8 mouse cellular contexts compared by ENCODE assay signal in genomic region chr8:123858574-123858940, GRCm38 (mm10). TPM values are rescaled to one million over a fixed set of nuclear protein-coding genes. Genes with fewer than 3 reads are reported as not detected.
A peak's percentile ranks its signal among the peaks of the same experiment; 100 is the strongest.
DNase-seq lines count a peak whose midpoint lies in the region; ATAC-seq and TF ChIP-seq lines count a peak whose summit lies in the region.

No protein-coding gene starts in this region.

- DNase-seq in heart, adult 11 months: no peak
- peak; percentile 45 for DNase-seq in liver
- DNase-seq in frontal cortex, postnatal 36 days (ENCODE audit: low spot score in 2 of 2): no peak
- DNase-seq in layer of hippocampus, postnatal 10 days (ENCODE audit: low spot score in 2 of 2): no peak

- H3K4me2 ChIP-seq in heart, embryonic 12.5 days: peak overlapping the region; percentile 91
- peak overlapping the region; percentile 82 for H3K4me2 ChIP-seq in forebrain, embryonic 16.5 days (ENCODE audit: low read length)
- peak overlapping the region; percentile 55 for H3K4me2 ChIP-seq in midbrain, embryonic 16.5 days (ENCODE audit: low read length)

- H3K36me3 ChIP-seq in heart, embryonic 12.5 days: no peaks in the 10 kb centered on the region
- H3K36me3 ChIP-seq in forebrain, embryonic 16.5 days (ENCODE audit: control insufficient read depth, insufficient read depth): no peaks in the 10 kb centered on the region
- H3K36me3 ChIP-seq in midbrain, embryonic 16.5 days (ENCODE audit: control insufficient read depth, insufficient read depth, low read length): no peaks in the 10 kb centered on the region

- H3K9ac ChIP-seq in heart, embryonic 12.5 days: peak overlapping the region; percentile 81
- peak overlapping the region; percentile 84 for H3K9ac ChIP-seq in forebrain, embryonic 16.5 days (replicated peaks; ENCODE audit: low read depth, low read length)
- H3K9ac ChIP-seq in midbrain, embryonic 16.5 days (ENCODE audit: low read depth, low read length): peak overlapping the region; percentile 94

- no peak overlapping the region for H3K27ac ChIP-seq in heart, embryonic 12.5 days (ENCODE audit: poor library complexity, severe bottlenecking)
- H3K27ac ChIP-seq in bone marrow macrophage, adult 2 months (ENCODE audit: insufficient read depth, low read depth, low read length): no peak overlapping the region
- H3K27ac ChIP-seq in forebrain, embryonic 16.5 days (ENCODE audit: low read length): peak overlapping the region; percentile 66; the same call in 1 of the 2 replicates
- H3K27ac ChIP-seq in midbrain, embryonic 16.5 days (ENCODE audit: low read length): peak overlapping the region; percentile 87

- peak overlapping the region; percentile 81 for H3K4me3 ChIP-seq in heart, embryonic 12.5 days
- H3K4me3 ChIP-seq in bone marrow macrophage, adult 2 months (ENCODE audit: insufficient read depth, low read length): peak overlapping the region; percentile 75
- H3K4me3 ChIP-seq in forebrain, embryonic 16.5 days (replicated peaks; ENCODE audit: low read length): peak overlapping the region; percentile 87
- peak overlapping the region; percentile 80 for H3K4me3 ChIP-seq in midbrain, embryonic 16.5 days (ENCODE audit: low read depth, low read length)

- no peak for TF ChIP-seq POLR2A in bone marrow macrophage, adult 2 months (IDR thresholded peaks at IDR 0.05; ENCODE audit: borderline replicate concordance, low read depth, low read length)

- H3K9me3 ChIP-seq in heart, embryonic 12.5 days (replicated peaks): peaks cover 5% of the 10 kb centered on the region; the same call in 1 of the 2 replicates
- no peaks in the 10 kb centered on the region for H3K9me3 ChIP-seq in forebrain, embryonic 16.5 days (ENCODE audit: control insufficient read depth, low read length)
- no peaks in the 10 kb centered on the region for H3K9me3 ChIP-seq in midbrain, embryonic 16.5 days (replicated peaks; ENCODE audit: control insufficient read depth, low read length, poor library complexity, severe bottlenecking)

- no peak for TF ChIP-seq CTCF in bone marrow macrophage, adult 2 months (IDR thresholded peaks at IDR 0.05; ENCODE audit: low read depth, low read length)

- H3K4me1 ChIP-seq in heart, embryonic 12.5 days (replicated peaks): peaks cover 6% of the 10 kb centered on the region; the same call in 1 of the 2 replicates
- H3K4me1 ChIP-seq in bone marrow macrophage, adult 2 months (ENCODE audit: control insufficient read depth, insufficient read depth, low read length): peaks cover 10% of the 10 kb centered on the region
- H3K4me1 ChIP-seq in forebrain, embryonic 16.5 days (replicated peaks; ENCODE audit: control insufficient read depth, insufficient read depth, low read length): peaks cover 16% of the 10 kb centered on the region
- H3K4me1 ChIP-seq in midbrain, embryonic 16.5 days (ENCODE audit: control insufficient read depth, insufficient read depth, low read length): peaks cover 9% of the 10 kb centered on the region

- peaks cover 17% of the 10 kb centered on the region for H3K27me3 ChIP-seq in heart, embryonic 12.5 days (replicated peaks)
- H3K27me3 ChIP-seq in forebrain, embryonic 16.5 days (replicated peaks; ENCODE audit: control insufficient read depth, insufficient read depth, low read length): no peaks in the 10 kb centered on the region
- no peaks in the 10 kb centered on the region for H3K27me3 ChIP-seq in midbrain, embryonic 16.5 days (ENCODE audit: control insufficient read depth, insufficient read depth, low read depth, low read length)

- WGBS in heart, embryonic 12.5 days: under 1% methylated on average over 17 of the region's 17 CpGs
- under 1% methylated on average over 17 of the region's 17 CpGs for WGBS in forebrain, embryonic 16.5 days
- WGBS in midbrain, embryonic 16.5 days: 1% methylated on average over 17 of the region's 17 CpGs

- ATAC-seq in heart, embryonic 12.5 days (ENCODE audit: insufficient number of reproducible peaks, low FRiP score): no peak
- no peak for ATAC-seq in forebrain, embryonic 16.5 days
- 0 out of 2 replicates have a peak, but pooled peaks have one; percentile 2 for ATAC-seq in midbrain, embryonic 16.5 days

RNA-seq across cellular contexts. Expression of gene Ccsap, which starts 1.5 kb away (rescaled TPM):
- polyA plus RNA-seq in heart, embryonic 12.5 days (2016; fragmentation: Nextera tagmentation; extraction: Ambion mirVana): 3.3 and 4.1 TPM in 2 replicates
- 3.7 and 5.9 TPM in 2 replicates for polyA plus RNA-seq in bone marrow macrophage, adult 2 months (2012; ENCODE audit: insufficient read depth, insufficient read length, missing spikeins)
- 6.6 and 7.0 TPM in 2 replicates for polyA plus RNA-seq in forebrain, embryonic 16.5 days (2015; fragmentation: Nextera tagmentation; extraction: Ambion mirVana)
- 3.8 and 4.1 TPM in 2 replicates for polyA plus RNA-seq in midbrain, embryonic 16.5 days (2015; fragmentation: Nextera tagmentation; extraction: Ambion mirVana)
- total RNA-seq in layer of hippocampus, postnatal 10 days (2021): 10 to 100 TPM; 49.0 to 49.8 TPM

RNA-seq across cellular contexts. Expression of gene Acta1, which starts 36.0 kb away (rescaled TPM):
- polyA plus RNA-seq in heart, embryonic 12.5 days (2016; fragmentation: Nextera tagmentation; extraction: Ambion mirVana): 481 and 483 TPM in 2 replicates
- polyA plus RNA-seq in bone marrow macrophage, adult 2 months (2012; ENCODE audit: insufficient read depth, insufficient read length, missing spikeins): 4.0 and 5.6 TPM in 2 replicates
- polyA plus RNA-seq in forebrain, embryonic 16.5 days (2015; fragmentation: Nextera tagmentation; extraction: Ambion mirVana): 6.3 and 6.6 TPM in 2 replicates
- 8.9 and 10.4 TPM in 2 replicates for polyA plus RNA-seq in midbrain, embryonic 16.5 days (2015; fragmentation: Nextera tagmentation; extraction: Ambion mirVana)
- 1 to 10 TPM; 5.9 to 6.0 TPM for total RNA-seq in layer of hippocampus, postnatal 10 days (2021)

RNA-seq across cellular contexts. Expression of gene Rab4a, which starts 52.8 kb away (rescaled TPM):
- 42.3 and 47.2 TPM in 2 replicates for polyA plus RNA-seq in heart, embryonic 12.5 days (2016; fragmentation: Nextera tagmentation; extraction: Ambion mirVana)
- 1.2 and 1.7 TPM in 2 replicates for polyA plus RNA-seq in bone marrow macrophage, adult 2 months (2012; ENCODE audit: insufficient read depth, insufficient read length, missing spikeins)
- 82.6 and 83.8 TPM in 2 replicates for polyA plus RNA-seq in forebrain, embryonic 16.5 days (2015; fragmentation: Nextera tagmentation; extraction: Ambion mirVana)
- 79.2 and 81.0 TPM in 2 replicates for polyA plus RNA-seq in midbrain, embryonic 16.5 days (2015; fragmentation: Nextera tagmentation; extraction: Ambion mirVana)
- total RNA-seq in layer of hippocampus, postnatal 10 days (2021): 10 to 100 TPM; 49.2 to 52.3 TPM

Comparison
In these comparisons a context has a peak if more than half of its experiments do, and no peak if none do; other contexts are left out.
1. H3K27ac ChIP-seq: peak in forebrain, embryonic 16.5 days (single experiment) and midbrain, embryonic 16.5 days (single experiment); none in heart, embryonic 12.5 days (single experiment) and bone marrow macrophage, adult 2 months (single experiment).
2. RNA of gene Acta1, which starts 36.0 kb away (polyA plus RNA-seq): 481 to 483 TPM in heart, embryonic 12.5 days; 8.9 to 10.4 TPM in midbrain, embryonic 16.5 days, 6.3 to 6.6 TPM in forebrain, embryonic 16.5 days and 4.0 to 5.6 TPM in bone marrow macrophage, adult 2 months; every median in the first group is over 10 times any median in the second.
3. RNA of gene Rab4a, which starts 52.8 kb away (polyA plus RNA-seq): 82.6 to 83.8 TPM in forebrain, embryonic 16.5 days, 79.2 to 81.0 TPM in midbrain, embryonic 16.5 days and 42.3 to 47.2 TPM in heart, embryonic 12.5 days; 1.2 to 1.7 TPM in bone marrow macrophage, adult 2 months; every median in the first group is over 10 times any median in the second.
4. Peak in every context shown above with its lines, with median percentiles within 50 percentile points of each other: H3K4me2 ChIP-seq, H3K4me3 ChIP-seq and H3K9ac ChIP-seq.